Mouse (Mus musculus): ENCODE results near the gene Jph2. TPM values are rescaled to one million over a fixed set of nuclear protein-coding genes. Genes with fewer than 3 reads are reported as not detected.

The Jph2 gene
- polyA plus RNA-seq, 1 experiment from 2014 or later: 6.9 TPM

DNA sequence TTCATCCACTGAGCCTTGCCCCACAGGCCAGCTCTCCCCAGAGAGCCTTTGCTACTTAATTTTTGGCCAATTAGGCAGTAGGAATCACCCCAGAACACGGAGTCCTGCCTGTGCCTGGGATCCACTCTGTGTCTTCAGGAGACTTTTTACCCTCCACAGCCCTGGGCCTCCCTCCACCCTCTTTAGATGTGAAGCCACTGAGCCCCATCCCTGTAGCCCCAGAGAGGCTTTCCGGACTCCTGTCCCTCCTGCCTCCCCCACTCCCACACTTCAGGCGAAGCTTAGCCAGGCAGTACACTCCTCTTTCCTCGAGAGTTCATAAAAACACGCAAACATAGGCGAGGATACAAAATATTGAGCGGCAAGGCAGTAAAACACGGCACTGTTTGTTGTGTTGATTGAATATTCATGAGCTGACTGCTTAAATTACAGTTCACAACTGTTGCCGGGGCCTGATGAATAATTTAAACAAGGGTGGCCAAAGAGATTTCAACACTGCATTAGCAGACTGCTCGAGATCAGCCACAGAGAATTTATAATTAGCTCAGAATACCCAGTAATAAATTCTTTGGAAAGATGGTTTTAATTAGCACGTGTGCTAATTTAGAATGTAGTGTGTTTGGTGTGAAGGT, 100.7 kb downstream of the Jph2 start:
- Histone ChIP-seq H3K4me2 (no peak overlapping the region), H3K9ac (no peak overlapping the region), H3K4me1 (0 out of 2 replicates have a peak, but pooled peaks cover 4% of the 10 kb centered on the region), H3K4me3 (no peak overlapping the region), H3K27ac (no peak overlapping the region), H3K27me3 (peaks cover 3% of the 10 kb centered on the region; the same call in 1 of the 2 replicates), H3K9me3 (no peaks in the 10 kb centered on the region), H3K36me3 (no peaks in the 10 kb centered on the region)
- no peak for ATAC-seq (ENCODE audit: borderline replicate concordance, extremely low read depth, low FRiP score, low TSS enrichment)
- WGBS: 60% methylated on average over 11 of the region's 11 CpGs

DNA sequence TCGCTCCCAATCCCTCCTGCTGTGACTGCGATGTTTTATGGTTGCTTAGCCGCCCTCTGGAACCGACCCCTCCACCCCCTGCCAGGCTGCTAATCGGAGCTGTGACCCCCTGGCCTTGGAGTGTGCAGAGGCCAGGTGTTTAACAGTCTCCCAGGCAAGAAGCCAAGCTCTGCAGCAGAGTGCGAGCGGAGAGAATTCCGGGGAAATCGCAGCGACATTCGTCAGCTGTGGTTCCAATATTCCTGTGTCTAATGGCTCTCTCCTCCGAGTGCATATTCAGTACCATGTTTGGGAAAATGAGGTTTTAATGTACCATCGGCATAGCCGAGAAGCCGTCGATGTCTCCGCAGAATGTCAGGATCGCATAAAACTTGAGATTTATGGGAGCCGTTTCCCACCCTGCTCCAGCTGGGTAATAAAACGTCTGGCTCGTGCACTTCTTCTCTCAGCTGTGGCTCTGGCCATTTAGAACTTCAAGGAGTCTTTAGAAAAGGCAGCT, 108.9 kb downstream of the Jph2 start:
- Histone ChIP-seq H3K9me3 (no peaks in the 10 kb centered on the region), H3K36me3 (no peaks in the 10 kb centered on the region), H3K27ac (no peak overlapping the region), H3K9ac (no peak overlapping the region), H3K4me2 (peak overlapping the region; percentile 31), H3K4me3 (no peak overlapping the region), H3K4me1 (peaks cover 14% of the 10 kb centered on the region; the same call in 1 of the 2 replicates), H3K27me3 (peaks cover 45% of the 10 kb centered on the region)
- ATAC-seq (ENCODE audit: borderline replicate concordance, extremely low read depth, low FRiP score, low TSS enrichment): peak; percentile 70; the same call in 1 of the 2 replicates
- 11% methylated on average over 21 of the region's 21 CpGs for WGBS

Other genes with a start within 250 kb of the Jph2 start
- 2.8 and 3.3 TPM in 2 replicates for gene Tox2, start 194.9 kb downstream of the Jph2 start, polyA plus RNA-seq (2015; fragmentation: Nextera tagmentation; extraction: Ambion mirVana)
- 90.1 and 94.5 TPM in 2 replicates for gene Oser1, start 26.7 kb upstream of the Jph2 start, polyA plus RNA-seq (2015; fragmentation: Nextera tagmentation; extraction: Ambion mirVana)
- 0.62 and 1.3 TPM in 2 replicates for gene Gdap1l1, start 40.5 kb upstream of the Jph2 start, polyA plus RNA-seq (2015; fragmentation: Nextera tagmentation; extraction: Ambion mirVana)
- gene Fitm2, start 74.6 kb upstream of the Jph2 start, polyA plus RNA-seq (2015; fragmentation: Nextera tagmentation; extraction: Ambion mirVana): 9.7 and 10.1 TPM in 2 replicates
- 0.14 TPM in 1 of 2 replicates, not detected in the other for gene R3hdml, start 94.3 kb upstream of the Jph2 start, polyA plus RNA-seq (2015; fragmentation: Nextera tagmentation; extraction: Ambion mirVana)
- gene Hnf4a, start 108.8 kb upstream of the Jph2 start, polyA plus RNA-seq (2015; fragmentation: Nextera tagmentation; extraction: Ambion mirVana): 0.07 and 0.09 TPM in 2 replicates
- gene Ttpal, start 204.3 kb upstream of the Jph2 start, polyA plus RNA-seq (2015; fragmentation: Nextera tagmentation; extraction: Ambion mirVana): 29.7 and 30.4 TPM in 2 replicates
- 55.8 and 59.1 TPM in 2 replicates for gene Serinc3, start 247.1 kb upstream of the Jph2 start, polyA plus RNA-seq (2015; fragmentation: Nextera tagmentation; extraction: Ambion mirVana)

Measured in lung, embryonic 15.5 days (tissue).